Mouse (Mus musculus) liver, embryonic 11.5 days (tissue): ENCODE results near the gene Rassf4. TPM values are rescaled to one million over a fixed set of nuclear protein-coding genes. Genes with fewer than 3 reads are reported as not detected.

Experiments used
- microRNA-seq: library from miRNA; unstranded; fragments of <30 nt; microRNA quantifications from one replicate; pipeline ENCODE4, GENCODE M21; 2017; ENCODE audit warnings: borderline number of aligned reads
- polyA plus RNA-seq: library from polyadenylated mRNA; unstranded; fragments of >200 nt; fragmentation: Nextera tagmentation; extraction: Ambion mirVana; gene quantifications from 2 replicates; pipeline ENCODE4 v1.2.1, GENCODE M21; 2014

The Rassf4 gene
- polyA plus RNA-seq, 1 experiment from 2014 or later = 4.9 TPM

Small RNA genes within 50 kb of the gene (microRNA-seq; reads per million reads assigned to microRNA genes)
- 2.1 reads per million for gene Mir7043

Other genes with a start within 250 kb of the Rassf4 start
- 9.0 and 10.4 TPM in 2 replicates for gene Alox5, start 212.8 kb downstream of the Rassf4 start, polyA plus RNA-seq
- not detected in 2 replicates for gene Olfr211, start 184.9 kb downstream of the Rassf4 start, polyA plus RNA-seq
- gene Olfr212, start 167.4 kb downstream of the Rassf4 start, polyA plus RNA-seq = not detected in 2 replicates
- not detected in 2 replicates for gene Olfr213, start 135.5 kb downstream of the Rassf4 start, polyA plus RNA-seq
- 0.33 and 0.56 TPM in 2 replicates for gene Gm5580, start 122.8 kb downstream of the Rassf4 start, polyA plus RNA-seq
- gene Olfr214, start 119.7 kb downstream of the Rassf4 start, polyA plus RNA-seq = not detected in 2 replicates
- gene Olfr215, start 89.8 kb downstream of the Rassf4 start, polyA plus RNA-seq = not detected in 2 replicates
- gene Zfp422, start 45.0 kb downstream of the Rassf4 start, polyA plus RNA-seq = 92.5 and 98.5 TPM in 2 replicates
- 5.3 and 6.1 TPM in 2 replicates for gene Depp1, start 23.3 kb downstream of the Rassf4 start, polyA plus RNA-seq
- 0.01 and 0.03 TPM in 2 replicates for gene Tmem72, start 43.0 kb upstream of the Rassf4 start, polyA plus RNA-seq